Mouse (Mus musculus): ENCODE results near the gene Rxrb. TPM values are rescaled to one million over a fixed set of nuclear protein-coding genes. Genes with fewer than 3 reads are reported as not detected.
"Not testable (repeated sequence)": the region's sequence is repeated elsewhere in the genome, so short reads cannot be mapped to it uniquely, and the experiment has no call there.

Gene Rxrb
- 10 to 100 TPM in 2 of 3 experiments, 1 to 10 TPM in 1; 7.8 to 10.6 (median 10.1) TPM for polyA plus RNA-seq (2017; shearing (Covaris generic))

DNA sequence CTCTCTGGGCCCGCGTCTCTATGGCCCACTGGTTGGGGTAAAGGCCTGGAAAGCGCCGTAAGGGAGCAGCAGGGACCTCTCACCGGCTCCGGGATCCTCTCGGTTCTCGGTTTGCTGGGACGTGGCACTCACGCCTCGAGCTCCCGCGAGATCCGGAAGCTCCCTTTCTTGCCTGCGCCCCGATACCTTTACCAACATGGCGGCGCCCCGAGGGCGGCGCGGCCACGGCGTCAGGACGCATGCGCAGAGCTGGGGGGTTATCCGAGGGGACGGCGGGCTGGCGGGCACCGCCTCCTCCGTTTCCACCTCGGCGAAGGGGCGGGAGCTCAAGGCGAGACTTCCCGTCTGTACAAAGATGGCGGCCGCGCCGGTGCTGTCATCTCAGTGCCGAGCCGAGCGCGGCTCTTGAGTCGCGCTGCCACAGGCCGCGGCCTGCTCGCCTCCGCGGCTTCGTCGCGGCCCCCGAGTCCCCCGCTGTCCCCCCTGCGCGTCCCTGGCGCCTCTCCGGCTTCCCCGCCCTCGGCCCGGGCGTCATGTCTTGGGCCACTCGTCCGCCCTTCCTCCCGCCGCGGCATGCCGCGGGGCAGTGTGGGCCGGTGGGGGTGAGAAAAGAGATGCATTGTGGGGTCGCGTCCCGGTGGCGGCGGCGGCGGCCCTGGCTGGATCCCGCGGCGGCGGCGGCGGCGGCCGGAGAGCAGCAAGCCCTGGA, at the start of gene Rxrb, which contains the start of gene Slc39a7:
TSS of gene Rxrb (plus strand) at position 348 of the 709 bp plus-strand sequence.
TSS of gene Slc39a7 (minus strand) at position 218 of the 709 bp plus-strand sequence.
- peak; percentile 63 for ATAC-seq

DNA sequence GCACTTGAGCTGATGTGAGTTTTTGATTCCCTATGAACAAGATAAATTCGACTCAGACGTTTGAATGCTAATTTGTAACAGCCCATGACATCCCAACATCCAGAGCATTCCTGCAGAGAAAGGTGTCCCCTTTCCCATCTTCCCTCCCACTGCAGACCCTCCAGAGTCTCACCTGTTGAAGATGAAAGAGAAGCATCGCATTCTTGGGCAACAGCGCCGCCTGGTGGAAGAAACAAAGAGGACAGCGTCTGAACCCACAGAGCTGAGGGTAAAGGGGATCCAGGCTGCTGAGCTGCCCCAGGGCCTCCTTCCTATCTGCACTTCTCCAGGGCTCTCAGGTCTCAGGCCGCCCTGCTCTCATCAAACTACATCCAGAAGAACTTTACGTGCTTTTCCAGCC, 49.5 kb upstream of the Rxrb start:
- not testable (repeated sequence) for ATAC-seq

- ATAC-seq = peak; percentile 55
Measured at GRCm38 (mm10) chr17:33991788-33992664, 39.6 kb upstream of the Rxrb start.

- no peak for ATAC-seq
Measured at GRCm38 (mm10) chr17:33994959-33995358, 36.7 kb upstream of the Rxrb start.

DNA sequence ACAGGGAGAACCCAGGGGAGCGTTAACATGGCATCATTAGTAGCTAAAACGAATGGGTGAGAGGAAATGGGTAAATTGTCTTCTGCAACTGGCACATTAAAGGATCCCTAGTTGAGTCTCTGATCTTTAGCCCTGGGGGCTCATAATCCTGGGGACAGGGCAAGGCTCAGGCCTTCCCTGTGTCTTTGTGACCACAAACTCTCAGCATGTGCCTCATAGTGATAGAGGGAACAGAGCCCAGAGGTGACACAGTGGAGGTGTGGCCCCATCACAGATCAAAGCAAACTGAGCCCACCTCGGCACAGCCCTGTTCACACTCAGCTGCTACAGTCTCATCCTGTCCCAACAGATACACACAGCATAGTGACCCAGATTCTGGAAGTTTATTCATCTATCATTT, 36.0 kb upstream of the Rxrb start:
- ATAC-seq = no peak

- ATAC-seq = not testable (repeated sequence)
Measured at GRCm38 (mm10) chr17:33997025-33997424, 34.6 kb upstream of the Rxrb start.

DNA sequence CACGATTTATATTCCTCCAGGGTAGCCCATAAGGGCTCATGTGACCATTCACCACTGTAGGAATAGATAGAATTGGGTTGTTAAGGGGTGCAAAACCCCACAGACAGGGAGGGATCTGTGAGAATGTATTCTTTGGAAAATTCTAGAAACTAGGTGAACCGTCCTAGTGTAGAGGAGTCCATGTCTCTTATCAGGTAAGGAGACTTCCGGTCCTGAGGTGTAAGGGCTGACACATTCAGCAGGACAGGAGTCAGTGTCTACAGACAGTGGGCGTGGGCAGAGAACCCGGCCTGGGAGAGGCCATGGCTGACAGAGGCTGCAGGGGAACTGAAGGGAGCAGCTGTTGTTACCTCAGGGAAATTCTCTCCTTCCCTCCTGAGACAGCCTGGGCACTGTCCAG, 32.9 kb upstream of the Rxrb start:
- not testable (repeated sequence) for ATAC-seq

GRCm38 (mm10) chr17:33999341-34000149, 32.1 kb upstream of the Rxrb start:
- ATAC-seq = no peak

GRCm38 (mm10) chr17:34000150-34000537, 31.5 kb upstream of the Rxrb start, which contains the start of gene H2-K1:
H2-K1 (minus strand) TSS chr17:34000347.
- peak; percentile 92 for ATAC-seq

DNA sequence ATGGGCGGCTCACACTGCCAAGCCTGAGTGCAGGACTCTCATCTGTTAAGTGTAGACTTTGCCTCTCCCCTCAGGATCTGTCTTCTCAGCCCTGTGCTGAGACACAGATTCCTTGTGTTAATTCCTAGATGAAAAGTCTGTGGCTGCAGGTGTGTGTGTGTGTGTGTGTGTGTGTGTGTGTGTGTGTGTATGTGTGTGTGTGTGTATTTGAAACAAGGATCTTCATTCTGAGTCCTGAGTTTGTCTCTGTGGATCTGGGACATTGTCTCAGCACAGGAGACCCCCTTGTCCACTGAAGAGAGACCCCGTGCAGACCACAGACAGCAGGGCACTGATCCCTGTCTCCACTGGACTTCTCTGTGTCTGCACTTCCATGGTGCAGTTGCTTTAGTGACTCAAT, 30.8 kb upstream of the Rxrb start:
- ATAC-seq = not testable (repeated sequence)

- no peak for ATAC-seq
Measured at GRCm38 (mm10) chr17:34003426-34003825, 28.2 kb upstream of the Rxrb start.

GRCm38 (mm10) chr17:34006570-34006969, 25.0 kb upstream of the Rxrb start:
- no peak for ATAC-seq

GRCm38 (mm10) chr17:34010156-34010555, 21.5 kb upstream of the Rxrb start:
- ATAC-seq = no peak

- ATAC-seq = no peak
Measured at GRCm38 (mm10) chr17:34013436-34013835, 18.2 kb upstream of the Rxrb start.

GRCm38 (mm10) chr17:34021539-34022413, 9.8 kb upstream of the Rxrb start:
- ATAC-seq = no peak

DNA sequence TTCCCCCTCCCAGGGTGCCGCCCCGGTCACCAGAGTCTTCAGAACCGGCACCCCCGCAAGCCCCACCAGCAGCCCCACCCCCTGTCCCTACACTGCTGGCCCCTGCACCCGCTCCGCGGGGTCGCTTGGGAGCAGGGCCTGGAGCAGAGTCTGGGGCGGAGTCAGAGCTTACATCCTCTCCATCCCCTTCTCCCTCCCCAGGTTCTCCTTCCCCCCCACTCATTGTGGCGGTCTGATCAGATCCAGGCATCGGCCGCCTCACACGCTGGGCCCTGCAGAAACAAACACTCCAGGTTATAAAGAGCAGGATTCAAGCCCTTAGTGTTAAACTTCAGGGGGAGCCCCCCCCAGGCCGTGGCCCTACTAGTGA, 9.2 kb upstream of the Rxrb start:
- ATAC-seq = no peak

DNA sequence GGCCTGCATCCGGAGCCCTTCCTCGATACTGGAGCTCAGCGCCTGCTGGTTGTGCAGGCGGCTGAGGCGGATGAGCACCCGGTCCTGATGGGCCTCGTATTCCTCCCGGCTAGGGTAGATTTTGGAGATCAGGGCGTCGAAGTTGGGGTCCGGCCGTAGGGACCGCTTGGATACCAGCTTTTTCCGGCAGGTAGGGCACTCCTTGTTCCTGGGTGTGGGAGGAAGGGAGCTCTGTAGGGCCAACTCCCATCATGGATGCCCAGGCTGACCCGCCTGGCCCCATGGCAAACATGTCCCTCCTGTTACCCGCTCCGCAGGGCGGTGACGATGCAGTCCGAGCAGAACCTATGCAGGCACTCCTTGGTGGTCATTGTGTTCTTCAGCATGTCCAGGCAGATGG, 8.6 kb upstream of the Rxrb start:
- no peak for ATAC-seq

DNA sequence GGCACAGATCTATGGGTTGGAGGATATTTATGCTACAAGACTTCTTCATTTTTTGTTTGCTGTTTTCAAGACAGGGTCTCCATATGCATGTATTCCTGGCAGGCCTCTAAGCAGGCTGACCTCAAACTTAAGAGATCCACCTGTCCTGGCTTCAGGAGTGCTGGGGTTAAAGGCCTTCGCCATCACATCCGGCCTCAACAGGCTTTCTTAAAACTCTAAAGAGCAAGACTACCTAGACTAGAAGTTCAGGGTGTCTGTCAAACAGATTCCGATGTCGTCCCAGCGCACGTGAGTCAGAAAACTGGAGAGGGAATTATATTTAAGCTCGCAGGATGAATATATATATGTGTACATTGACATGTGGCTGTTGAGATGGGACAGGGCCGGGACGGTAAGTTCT, 7.9 kb upstream of the Rxrb start:
- no peak for ATAC-seq

GRCm38 (mm10) chr17:34024317-34024821, 7.2 kb upstream of the Rxrb start, which contains the start of gene Ring1:
Ring1 (minus strand) TSS chr17:34024680.
- ATAC-seq = peak; percentile 44

DNA sequence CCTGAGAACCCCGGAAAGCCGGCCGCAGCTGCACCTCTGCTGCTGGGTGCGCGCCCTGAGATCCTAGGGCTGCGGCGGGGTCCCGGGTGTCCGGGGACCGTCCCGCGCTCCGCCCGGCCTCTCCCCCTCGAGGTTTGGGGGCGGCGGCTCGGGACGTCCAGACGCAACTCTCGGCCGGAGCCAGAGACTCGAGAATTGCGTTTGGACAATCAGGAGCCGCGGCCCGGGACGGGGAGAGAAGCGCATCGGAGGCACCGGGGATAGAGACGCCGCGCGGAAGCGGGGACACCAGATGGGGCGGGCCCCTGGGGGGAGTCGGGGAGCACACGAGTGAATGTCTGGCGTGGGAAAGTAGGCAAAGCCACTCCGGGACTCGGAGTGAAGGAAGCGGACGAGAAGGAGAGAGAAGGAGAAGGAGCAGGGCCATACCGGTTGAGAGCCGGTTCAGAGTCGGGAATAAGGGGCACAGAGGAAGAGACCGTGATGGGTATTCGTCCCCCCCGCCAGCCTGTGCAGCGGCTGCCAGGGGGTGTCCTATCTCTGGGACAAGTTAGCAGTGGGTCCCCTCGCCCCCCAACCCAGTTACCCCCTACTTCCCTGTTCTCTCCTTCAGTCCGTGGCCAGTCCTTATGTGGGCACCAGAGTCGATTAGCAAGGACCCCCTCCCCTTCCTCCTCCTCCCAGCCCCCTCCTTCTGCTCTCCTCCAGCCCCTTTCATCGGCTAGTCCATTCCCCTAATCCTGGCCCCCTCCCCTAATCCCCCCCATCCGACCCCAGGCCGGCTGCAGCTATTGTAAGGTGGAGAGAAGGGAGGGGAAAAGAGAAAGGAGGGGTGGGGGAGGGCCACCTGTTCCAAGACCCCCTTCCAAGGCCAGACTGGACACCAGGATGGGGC, 6.5 kb upstream of the Rxrb start:
- peak; percentile 5 for ATAC-seq
